In the genomic region with DNA sequence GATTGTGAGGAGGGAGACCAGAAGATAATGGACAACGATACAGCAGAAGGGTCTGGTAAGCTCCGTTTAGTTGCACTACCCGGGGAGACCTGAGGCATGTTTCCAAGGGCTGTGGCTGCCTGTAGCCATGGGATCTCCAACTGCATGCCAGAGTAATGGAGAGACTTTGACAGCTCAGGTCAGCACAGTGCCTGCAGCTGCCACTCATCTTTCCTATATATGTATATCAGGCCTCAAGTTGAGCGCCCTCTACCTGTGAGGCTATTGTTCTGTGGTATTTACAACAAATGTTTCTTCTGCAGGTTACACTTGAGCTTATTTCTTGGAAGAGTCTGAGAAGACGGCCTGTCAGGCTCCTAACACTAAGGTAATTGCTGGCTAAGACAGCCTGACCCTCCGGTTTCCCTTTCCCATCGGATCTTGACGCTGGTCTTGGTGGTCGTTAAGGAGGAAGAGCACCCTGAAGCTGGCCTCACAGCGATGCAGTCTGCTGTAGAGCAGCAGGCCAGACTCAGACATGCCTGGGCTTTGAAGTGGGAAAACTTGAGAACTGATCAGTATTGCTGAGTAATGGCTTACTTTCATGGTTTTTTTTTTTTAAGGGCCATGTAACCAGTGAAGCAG, we compare ENCODE assay signal across 8 mouse cellular contexts. TPM values are rescaled to one million over a fixed set of nuclear protein-coding genes. Genes with fewer than 3 reads are reported as not detected.
DNase-seq lines count a peak whose midpoint lies in the region; ATAC-seq and TF ChIP-seq lines count a peak whose summit lies in the region.

No protein-coding gene starts in this region.

- no peak for TF ChIP-seq RAD21 in CH12.LX (IDR thresholded peaks at IDR 0.05; ENCODE audit: low read depth, low read length)

- WGBS in embryonic facial prominence, embryonic 14.5 days, result 25% methylated on average over 10 of the region's 10 CpGs
- 19% methylated on average over 10 of the region's 10 CpGs for WGBS in small intestine, adult 2 months

- dilution Hi-C loops in CH12.LX (cut with MboI; ENCODE audit: extremely low pct_ligation_motif_present, extremely low pct_unique_long_range_greater_than_20kb, low sequenced_read_pairs), result no loop called here

- H3K27ac ChIP-seq in CH12.LX (ENCODE audit: insufficient read depth, low read depth), result peak overlapping the region; percentile 45; the same call in 1 of the 2 replicates
- peak overlapping the region; percentile 94; the same call in 1 of the 2 replicates for H3K27ac ChIP-seq in embryonic facial prominence, embryonic 14.5 days (replicated peaks; ENCODE audit: low read depth, low read length)
- no peak overlapping the region for H3K27ac ChIP-seq in small intestine, adult 2 months (ENCODE audit: insufficient read depth, low read depth, low read length)

- peaks cover 32 to 48% of the 10 kb centered on the region in 2 experiments for H3K36me3 ChIP-seq in CH12.LX (replicated peaks in 1 of 2; ENCODE audit: control insufficient read depth in 1 of 2, insufficient read depth in 1 of 2, low read length in 1 of 2)
- peaks cover 53% of the 10 kb centered on the region for H3K36me3 ChIP-seq in embryonic facial prominence, embryonic 14.5 days (ENCODE audit: control insufficient read depth, insufficient read depth, low read length)
- peaks cover 26% of the 10 kb centered on the region for H3K36me3 ChIP-seq in small intestine, adult 2 months (ENCODE audit: control insufficient read depth, insufficient read depth, low read length)

- peak overlapping the region; percentile 71 for H3K4me2 ChIP-seq in CH12.LX (ENCODE audit: insufficient read depth, low read depth, poor library complexity, severe bottlenecking)
- peak overlapping the region; percentile 95 for H3K4me2 ChIP-seq in embryonic facial prominence, embryonic 14.5 days (ENCODE audit: low read depth, low read length)

- intact Hi-C loops in heart, postnatal 36 days (cut with DNase I), result loop anchor here (2.0 kb wide), 2 partner anchors 19 to 35 kb away; partner anchors contain the start of genes Taf12 and Trnau1ap

- peaks cover 16% of the 10 kb centered on the region for H3K79me2 ChIP-seq in CH12.LX (replicated peaks; ENCODE audit: control insufficient read depth, extremely low read depth, insufficient read depth, poor library complexity, severe bottlenecking)

- peak; percentile 38 for TF ChIP-seq POLR2A in CH12.LX (IDR thresholded peaks at IDR 0.05; ENCODE audit: low read depth, low read length)
- TF ChIP-seq POLR2A in small intestine, adult 2 months (IDR thresholded peaks at IDR 0.05; ENCODE audit: low read depth, low read length), result no peak

- peak overlapping the region; percentile 98 for H3K9ac ChIP-seq in CH12.LX (ENCODE audit: insufficient read depth, low read depth)
- H3K9ac ChIP-seq in embryonic facial prominence, embryonic 14.5 days (ENCODE audit: low read depth, low read length), result peak overlapping the region; percentile 97

- peak; percentile 82 for DNase-seq in CH12.LX (ENCODE audit: extremely low read depth)
- DNase-seq in T-cell, adult 2 months (ENCODE audit: low spot score), result peak; percentile 72
- peak; percentile 73 for DNase-seq in embryonic facial prominence, embryonic 14.5 days (ENCODE audit: low spot score)
- peak; percentile 28 to 32 for DNase-seq in heart, postnatal 36 days
- peak; percentile 48 for DNase-seq in layer of hippocampus, adult 9-11 months
- DNase-seq in lung, postnatal 36 days, result peak; percentile 89

- TF ChIP-seq CTCF in CH12.LX (conservative IDR thresholded peaks at IDR 0.05 in 1 of 2, IDR thresholded peaks at IDR 0.05 in 1 of 2; ENCODE audit: low read depth in 2 of 2, low read length in 2 of 2), result peak; percentile 46 to 67; a peak in 3 of 4 replicates
- peak; percentile 47; the same call in 1 of the 2 replicates for TF ChIP-seq CTCF in small intestine, adult 2 months (IDR thresholded peaks at IDR 0.05; ENCODE audit: extremely low read depth, insufficient read length, insufficient replicate concordance, low read depth, low read length)

- in situ Hi-C loops in CH12.LX (cut with MboI; ENCODE audit: low pct_ligation_motif_present, low pct_unique_long_range_greater_than_20kb, low sequenced_read_pairs), result loop anchor here (25.0 kb wide), 1 partner anchor 202 kb away; the partner anchor contains the start of gene Sesn2

- no peaks in the 10 kb centered on the region for H3K9me3 ChIP-seq in CH12.LX (replicated peaks; ENCODE audit: low read length)
- no peaks in the 10 kb centered on the region for H3K9me3 ChIP-seq in embryonic facial prominence, embryonic 14.5 days (ENCODE audit: control insufficient read depth, low read length)

- peaks cover 0 to 8% of the 10 kb centered on the region in 2 experiments; a peak in 1 of 4 replicates for H3K4me1 ChIP-seq in CH12.LX (ENCODE audit: control insufficient read depth in 1 of 2, insufficient read depth in 2 of 2)
- peaks cover 9% of the 10 kb centered on the region for H3K4me1 ChIP-seq in embryonic facial prominence, embryonic 14.5 days (ENCODE audit: control insufficient read depth, insufficient read depth, low read length)
- H3K4me1 ChIP-seq in small intestine, adult 2 months (ENCODE audit: control insufficient read depth, insufficient read depth, insufficient read length, low read length), result peaks cover 4% of the 10 kb centered on the region; the same call in 1 of the 2 replicates

- H3K27me3 ChIP-seq in CH12.LX (replicated peaks), result no peaks in the 10 kb centered on the region
- H3K27me3 ChIP-seq in embryonic facial prominence, embryonic 14.5 days (replicated peaks; ENCODE audit: control insufficient read depth, insufficient read depth, low read length), result no peaks in the 10 kb centered on the region
- no peaks in the 10 kb centered on the region for H3K27me3 ChIP-seq in small intestine, adult 2 months (ENCODE audit: control insufficient read depth, insufficient read depth, low read length)

- H3K4me3 ChIP-seq in CH12.LX (replicated peaks in 1 of 3; ENCODE audit: low read depth in 2 of 3, low read length in 2 of 3, poor library complexity in 1 of 3), result peak overlapping the region; percentile 91 to 97 (median 94)
- H3K4me3 ChIP-seq in embryonic facial prominence, embryonic 14.5 days (ENCODE audit: low read depth, low read length), result peak overlapping the region; percentile 95
- H3K4me3 ChIP-seq in small intestine, adult 2 months (ENCODE audit: low read depth, low read length), result peak overlapping the region; percentile 31

- peak; percentile 64 for ATAC-seq in embryonic facial prominence, embryonic 14.5 days (ENCODE audit: low read depth)
- ATAC-seq in frontal cortex, adult (ENCODE audit: low TSS enrichment), result no peak

- no peak for TF ChIP-seq EP300 in CH12.LX (IDR thresholded peaks at IDR 0.05; ENCODE audit: low read length)

TF ChIP-seq in CH12.LX, 34 proteins besides CTCF, POLR2A, EP300 and RAD21 (continues in another document):
- TF ChIP-seq BHLHE40 (IDR thresholded peaks at IDR 0.05; ENCODE audit: low read depth, low read length), result no peak
- TF ChIP-seq SIN3A (IDR thresholded peaks at IDR 0.05; ENCODE audit: low read length), result peak; percentile 72
- no peak for TF ChIP-seq RCOR1 (conservative IDR thresholded peaks at IDR 0.05; ENCODE audit: low read depth, low read length)
- TF ChIP-seq TCF12 (IDR thresholded peaks at IDR 0.05; ENCODE audit: low read depth, low read length), result no peak
- peak; percentile 40; the same call in 1 of the 2 replicates for TF ChIP-seq MAX (IDR thresholded peaks at IDR 0.05; ENCODE audit: low read length)
- TF ChIP-seq ELF1 (IDR thresholded peaks at IDR 0.05; ENCODE audit: low read depth, low read length), result no peak
- TF ChIP-seq MXI1 (IDR thresholded peaks at IDR 0.05; ENCODE audit: low read depth, low read length), result peak; percentile 54; the same call in 1 of the 2 replicates
- TF ChIP-seq MAZ (IDR thresholded peaks at IDR 0.05; ENCODE audit: low read depth, low read length), result no peak
- TF ChIP-seq TBP (conservative IDR thresholded peaks at IDR 0.05; ENCODE audit: low read depth, low read length), result 0 out of 2 replicates have a peak, but pooled peaks have one; percentile 34
- no peak for TF ChIP-seq NELFE (IDR thresholded peaks at IDR 0.05; ENCODE audit: low read depth, low read length)
- TF ChIP-seq POLR2AphosphoS2 (IDR thresholded peaks at IDR 0.05; ENCODE audit: low read depth, low read length), result peak; percentile 87

RNA-seq across cellular contexts. Expression of gene Rab42, which starts 6.8 kb away (rescaled TPM):
- total RNA-seq in CH12.LX (2012; rRNA removed) (0.38 and 0.51 TPM in 2 replicates), CH12.LX (2014; rRNA removed) (not detected in 2 replicates)
- polyA plus RNA-seq in CH12.LX (2012; ENCODE audit: insufficient read length, low read depth), result 0.31 TPM in 1 of 2 replicates, not detected in the other
- 1.8 and 2.3 TPM in 2 replicates for polyA plus RNA-seq in embryonic facial prominence, embryonic 14.5 days (2014; fragmentation: Nextera tagmentation; extraction: Ambion mirVana)
- under 1 TPM in 1 of 2 experiments, not detected in 1; 0.98 TPM for total RNA-seq in heart, postnatal 36 days (2021)
- polyA plus RNA-seq in small intestine, adult 2 months (2012; rRNA removed), result 0.70 and 0.98 TPM in 2 replicates

RNA-seq across cellular contexts. Expression of gene Trnau1ap, which starts 19.4 kb away (rescaled TPM):
- total RNA-seq in CH12.LX (2012; rRNA removed) (71.5 and 86.5 TPM in 2 replicates), CH12.LX (2014; rRNA removed) (70.6 and 80.5 TPM in 2 replicates)
- 60.7 and 64.4 TPM in 2 replicates for polyA plus RNA-seq in CH12.LX (2012; ENCODE audit: insufficient read length, low read depth)
- 62.3 and 69.9 TPM in 2 replicates for polyA plus RNA-seq in embryonic facial prominence, embryonic 14.5 days (2014; fragmentation: Nextera tagmentation; extraction: Ambion mirVana)
- 10 to 100 TPM; 25.0 to 28.8 TPM for total RNA-seq in heart, postnatal 36 days (2021)
- 20.7 and 24.1 TPM in 2 replicates for polyA plus RNA-seq in small intestine, adult 2 months (2012; rRNA removed)

RNA-seq across cellular contexts. Expression of gene Taf12, which starts 35.8 kb away (rescaled TPM):
- total RNA-seq in CH12.LX (2012; rRNA removed), result 29.8 and 40.2 TPM in 2 replicates
- 74.7 and 86.1 TPM in 2 replicates for total RNA-seq in CH12.LX (2014; rRNA removed)
- polyA plus RNA-seq in CH12.LX (2012; ENCODE audit: insufficient read length, low read depth), result 47.8 and 53.5 TPM in 2 replicates
- polyA plus RNA-seq in embryonic facial prominence, embryonic 14.5 days (2014; fragmentation: Nextera tagmentation; extraction: Ambion mirVana), result 43.4 and 48.8 TPM in 2 replicates
- 10 to 100 TPM; 28.2 to 34.8 TPM for total RNA-seq in heart, postnatal 36 days (2021)
- polyA plus RNA-seq in small intestine, adult 2 months (2012; rRNA removed), result 1.3 and 4.5 TPM in 2 replicates

RNA-seq across cellular contexts. Expression of gene Rcc1, which starts 43.4 kb away (rescaled TPM):
- 93.6 and 126 TPM in 2 replicates for total RNA-seq in CH12.LX (2012; rRNA removed)
- 148 and 150 TPM in 2 replicates for total RNA-seq in CH12.LX (2014; rRNA removed)
- polyA plus RNA-seq in CH12.LX (2012; ENCODE audit: insufficient read length, low read depth), result 149 and 170 TPM in 2 replicates
- polyA plus RNA-seq in embryonic facial prominence, embryonic 14.5 days (2014; fragmentation: Nextera tagmentation; extraction: Ambion mirVana), result 40.4 and 46.6 TPM in 2 replicates
- 1 to 10 TPM; 6.4 to 7.2 TPM for total RNA-seq in heart, postnatal 36 days (2021)
- 5.2 and 9.6 TPM in 2 replicates for polyA plus RNA-seq in small intestine, adult 2 months (2012; rRNA removed)

RNA-seq across cellular contexts. Expression of gene Gmeb1, which starts 48.6 kb away (rescaled TPM):
- total RNA-seq in CH12.LX (2012; rRNA removed), result 8.8 and 9.0 TPM in 2 replicates
- 7.9 and 8.2 TPM in 2 replicates for total RNA-seq in CH12.LX (2014; rRNA removed)
- polyA plus RNA-seq in CH12.LX (2012; ENCODE audit: insufficient read length, low read depth), result 18.0 and 19.3 TPM in 2 replicates
- 24.7 and 28.7 TPM in 2 replicates for polyA plus RNA-seq in embryonic facial prominence, embryonic 14.5 days (2014; fragmentation: Nextera tagmentation; extraction: Ambion mirVana)
- 1 to 10 TPM; 8.8 to 9.6 TPM for total RNA-seq in heart, postnatal 36 days (2021)
- polyA plus RNA-seq in small intestine, adult 2 months (2012; rRNA removed), result 6.8 and 13.5 TPM in 2 replicates

Comparison
In these comparisons a context has a peak if more than half of its experiments do, and no peak if none do; other contexts are left out.
1. DNase-seq: peak in every context shown above with its lines; median percentile 89 in lung, postnatal 36 days; 82 in CH12.LX; 73 in embryonic facial prominence, embryonic 14.5 days; 72 in T-cell, adult 2 months; 48 in layer of hippocampus, adult 9-11 months; 30 in heart, postnatal 36 days.
2. H3K4me3 ChIP-seq: peak in every context shown above with its lines; median percentile 95 in embryonic facial prominence, embryonic 14.5 days; 94 in CH12.LX; 31 in small intestine, adult 2 months.